Mouse (Mus musculus): ENCODE data around the gene Prpf38b. TPM values are rescaled to one million over a fixed set of nuclear protein-coding genes. Genes with fewer than 3 reads are reported as not detected.

Gene Prpf38b
- polyA plus RNA-seq, 1 experiment from 2014 or later = 46.3 TPM

- H3K9ac ChIP-seq (replicated peaks; ENCODE audit: low read depth, low read length) = peak overlapping the region; percentile 84
- ATAC-seq (ENCODE audit: low read depth) = peak; percentile 85
- H3K4me1 ChIP-seq (ENCODE audit: control insufficient read depth, insufficient read depth, low read length) = peaks cover 20% of the 10 kb centered on the region
- peaks cover 12% of the 10 kb centered on the region for H3K36me3 ChIP-seq (ENCODE audit: control insufficient read depth, insufficient read depth, low read length)
- no peaks in the 10 kb centered on the region for H3K9me3 ChIP-seq (ENCODE audit: control insufficient read depth, low read length)
- under 1% methylated on average over 37 of the region's 44 CpGs for WGBS
- H3K27me3 ChIP-seq (ENCODE audit: control insufficient read depth, insufficient read depth, low read length) = no peaks in the 10 kb centered on the region
- peak overlapping the region; percentile 89 for H3K4me3 ChIP-seq (ENCODE audit: low read depth, low read length)
- peak overlapping the region; percentile 95 for H3K27ac ChIP-seq (ENCODE audit: low read depth, low read length)
- H3K4me2 ChIP-seq (ENCODE audit: low read depth, low read length) = peak overlapping the region; percentile 99
These were observed 413 bp downstream of the Prpf38b start for GRCm38 (mm10) chr3:108911081-108911547.

GRCm38 (mm10) chr3:108910303-108911080, 1.0 kb downstream of the Prpf38b start:
- under 1% methylated on average over 32 of the region's 32 CpGs for WGBS
- H3K27ac ChIP-seq (ENCODE audit: low read depth, low read length) = peak overlapping the region; percentile 95
- H3K4me3 ChIP-seq (ENCODE audit: low read depth, low read length) = peak overlapping the region; percentile 89
- H3K4me1 ChIP-seq (ENCODE audit: control insufficient read depth, insufficient read depth, low read length) = peaks cover 20% of the 10 kb centered on the region
- H3K27me3 ChIP-seq (ENCODE audit: control insufficient read depth, insufficient read depth, low read length) = no peaks in the 10 kb centered on the region
- H3K36me3 ChIP-seq (ENCODE audit: control insufficient read depth, insufficient read depth, low read length) = peaks cover 18% of the 10 kb centered on the region
- no peaks in the 10 kb centered on the region for H3K9me3 ChIP-seq (ENCODE audit: control insufficient read depth, low read length)
- H3K4me2 ChIP-seq (ENCODE audit: low read depth, low read length) = peak overlapping the region; percentile 99
- no peak for ATAC-seq (ENCODE audit: low read depth)
- peak overlapping the region; percentile 84 for H3K9ac ChIP-seq (replicated peaks; ENCODE audit: low read depth, low read length)

DNA sequence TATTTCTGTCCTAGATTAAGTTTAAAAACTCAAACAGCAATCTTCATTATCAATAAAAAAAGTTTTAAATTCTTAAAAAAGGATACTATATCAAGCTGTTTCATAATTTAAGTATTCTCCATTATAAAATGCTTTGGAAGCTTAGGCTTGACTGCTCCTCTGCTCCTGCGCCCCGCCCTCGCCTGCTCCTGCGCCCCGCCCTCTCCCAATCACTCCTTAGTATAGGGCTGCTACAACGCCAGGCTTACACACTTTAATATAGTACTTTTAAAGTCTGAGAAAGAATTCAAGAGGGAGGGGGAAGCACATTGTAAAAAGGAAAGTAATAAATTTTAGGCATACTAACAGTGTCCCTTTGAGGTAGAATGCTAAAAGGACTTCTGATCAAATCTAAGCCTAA, 8.6 kb downstream of the Prpf38b start:
- H3K9me3 ChIP-seq (ENCODE audit: control insufficient read depth, low read length) = no peaks in the 10 kb centered on the region
- H3K9ac ChIP-seq (replicated peaks; ENCODE audit: low read depth, low read length) = no peak overlapping the region
- no peak overlapping the region for H3K4me3 ChIP-seq (ENCODE audit: low read depth, low read length)
- 95% methylated on average over 6 of the region's 6 CpGs for WGBS
- no peaks in the 10 kb centered on the region for H3K27me3 ChIP-seq (ENCODE audit: control insufficient read depth, insufficient read depth, low read length)
- no peak overlapping the region for H3K27ac ChIP-seq (ENCODE audit: low read depth, low read length)
- no peaks in the 10 kb centered on the region for H3K4me1 ChIP-seq (ENCODE audit: control insufficient read depth, insufficient read depth, low read length)
- ATAC-seq (ENCODE audit: low read depth) = no peak
- H3K4me2 ChIP-seq (ENCODE audit: low read depth, low read length) = no peak overlapping the region
- peaks cover 50% of the 10 kb centered on the region for H3K36me3 ChIP-seq (ENCODE audit: control insufficient read depth, insufficient read depth, low read length)

- no peak for ATAC-seq (ENCODE audit: low read depth)
- Histone ChIP-seq H3K27me3 (ENCODE audit: control insufficient read depth, insufficient read depth, low read length) (no peaks in the 10 kb centered on the region), H3K36me3 (ENCODE audit: control insufficient read depth, insufficient read depth, low read length) (peaks cover 47% of the 10 kb centered on the region), H3K4me3 (ENCODE audit: low read depth, low read length) (no peak overlapping the region), H3K4me1 (ENCODE audit: control insufficient read depth, insufficient read depth, low read length) (no peaks in the 10 kb centered on the region), H3K27ac (ENCODE audit: low read depth, low read length) (no peak overlapping the region), H3K9ac (replicated peaks; ENCODE audit: low read depth, low read length) (no peak overlapping the region), H3K4me2 (ENCODE audit: low read depth, low read length) (no peak overlapping the region), H3K9me3 (ENCODE audit: control insufficient read depth, low read length) (no peaks in the 10 kb centered on the region)
- WGBS = 57% methylated on average over 2 of the region's 2 CpGs
These were observed 9.5 kb downstream of the Prpf38b start for GRCm38 (mm10) chr3:108902038-108902437.

DNA sequence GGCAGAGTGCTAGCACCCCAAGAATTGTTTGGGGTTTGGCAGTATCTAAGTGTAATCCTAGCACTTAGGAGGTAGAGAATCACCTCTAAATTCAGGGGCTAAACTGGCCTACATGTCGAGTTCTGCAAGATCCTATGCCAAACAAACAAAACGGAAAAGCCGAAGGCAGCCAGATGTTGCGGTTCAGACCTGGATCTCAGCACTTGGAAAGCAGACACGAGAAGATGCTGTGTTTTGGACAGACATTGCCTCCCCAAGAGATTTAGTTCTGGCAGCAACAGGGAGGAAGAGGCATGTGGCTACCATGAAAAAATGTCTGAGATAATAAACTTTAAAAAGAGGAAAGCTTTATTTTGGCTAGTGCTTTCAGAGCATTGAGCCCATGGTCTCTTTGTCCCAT, 10.8 kb downstream of the Prpf38b start:
- Histone ChIP-seq H3K9me3 (ENCODE audit: control insufficient read depth, low read length) (no peaks in the 10 kb centered on the region), H3K27me3 (ENCODE audit: control insufficient read depth, insufficient read depth, low read length) (no peaks in the 10 kb centered on the region), H3K4me2 (ENCODE audit: low read depth, low read length) (no peak overlapping the region), H3K4me1 (ENCODE audit: control insufficient read depth, insufficient read depth, low read length) (no peaks in the 10 kb centered on the region), H3K36me3 (ENCODE audit: control insufficient read depth, insufficient read depth, low read length) (peaks cover 34% of the 10 kb centered on the region), H3K9ac (replicated peaks; ENCODE audit: low read depth, low read length) (no peak overlapping the region), H3K4me3 (ENCODE audit: low read depth, low read length) (no peak overlapping the region), H3K27ac (ENCODE audit: low read depth, low read length) (no peak overlapping the region)
- WGBS = 81% methylated on average over 5 of the region's 5 CpGs
- ATAC-seq (ENCODE audit: low read depth) = no peak

- Histone ChIP-seq H3K36me3 (ENCODE audit: control insufficient read depth, insufficient read depth, low read length) (peaks cover 31% of the 10 kb centered on the region), H3K4me3 (ENCODE audit: low read depth, low read length) (no peak overlapping the region), H3K9ac (replicated peaks; ENCODE audit: low read depth, low read length) (no peak overlapping the region), H3K9me3 (ENCODE audit: control insufficient read depth, low read length) (no peaks in the 10 kb centered on the region), H3K4me2 (ENCODE audit: low read depth, low read length) (no peak overlapping the region), H3K27ac (ENCODE audit: low read depth, low read length) (no peak overlapping the region), H3K27me3 (ENCODE audit: control insufficient read depth, insufficient read depth, low read length) (no peaks in the 10 kb centered on the region), H3K4me1 (ENCODE audit: control insufficient read depth, insufficient read depth, low read length) (no peaks in the 10 kb centered on the region)
- ATAC-seq (ENCODE audit: low read depth) = no peak
- 89% methylated on average over 3 of the region's 3 CpGs for WGBS
These were observed 11.4 kb downstream of the Prpf38b start for GRCm38 (mm10) chr3:108900147-108900546.

DNA sequence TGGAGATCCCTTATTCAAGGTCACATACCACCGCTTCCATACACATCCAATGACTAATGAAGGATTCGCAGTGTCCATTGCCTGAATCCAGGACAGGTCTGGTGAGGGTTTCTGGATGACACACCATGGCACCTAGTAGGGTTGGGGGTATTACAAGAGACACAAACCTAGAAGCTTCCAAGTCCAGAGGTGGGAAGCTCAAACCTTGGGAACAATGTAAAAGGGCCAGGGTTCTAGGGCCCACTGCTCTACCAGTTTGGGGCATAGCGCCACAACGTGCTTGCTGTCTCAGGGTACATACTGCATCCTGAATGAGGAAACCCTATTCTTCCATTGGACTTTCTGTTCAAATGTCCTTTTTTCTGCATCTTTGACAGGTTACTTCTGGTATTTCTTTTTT, 12.9 kb downstream of the Prpf38b start:
- 93% methylated on average over 4 of the region's 4 CpGs for WGBS
- no peak overlapping the region for H3K4me3 ChIP-seq (ENCODE audit: low read depth, low read length)
- no peak overlapping the region for H3K9ac ChIP-seq (replicated peaks; ENCODE audit: low read depth, low read length)
- H3K27ac ChIP-seq (ENCODE audit: low read depth, low read length) = no peak overlapping the region
- H3K27me3 ChIP-seq (ENCODE audit: control insufficient read depth, insufficient read depth, low read length) = no peaks in the 10 kb centered on the region
- H3K4me2 ChIP-seq (ENCODE audit: low read depth, low read length) = no peak overlapping the region
- H3K36me3 ChIP-seq (ENCODE audit: control insufficient read depth, insufficient read depth, low read length) = peaks cover 17% of the 10 kb centered on the region; the same call in 1 of the 2 replicates
- H3K9me3 ChIP-seq (ENCODE audit: control insufficient read depth, low read length) = no peaks in the 10 kb centered on the region
- no peak for ATAC-seq (ENCODE audit: low read depth)
- H3K4me1 ChIP-seq (ENCODE audit: control insufficient read depth, insufficient read depth, low read length) = no peaks in the 10 kb centered on the region

- no peak for ATAC-seq (ENCODE audit: low read depth)
- no peaks in the 10 kb centered on the region for H3K9me3 ChIP-seq (ENCODE audit: control insufficient read depth, low read length)
- no peak overlapping the region for H3K4me3 ChIP-seq (ENCODE audit: low read depth, low read length)
- 68% methylated on average over 4 of the region's 4 CpGs for WGBS
- no peaks in the 10 kb centered on the region for H3K4me1 ChIP-seq (ENCODE audit: control insufficient read depth, insufficient read depth, low read length)
- H3K4me2 ChIP-seq (ENCODE audit: low read depth, low read length) = no peak overlapping the region
- H3K27ac ChIP-seq (ENCODE audit: low read depth, low read length) = no peak overlapping the region
- H3K36me3 ChIP-seq (ENCODE audit: control insufficient read depth, insufficient read depth, low read length) = no peaks in the 10 kb centered on the region
- no peak overlapping the region for H3K9ac ChIP-seq (replicated peaks; ENCODE audit: low read depth, low read length)
- no peaks in the 10 kb centered on the region for H3K27me3 ChIP-seq (ENCODE audit: control insufficient read depth, insufficient read depth, low read length)
These were observed 18.6 kb downstream of the Prpf38b start for GRCm38 (mm10) chr3:108892914-108893313.

- no peak overlapping the region for H3K4me2 ChIP-seq (ENCODE audit: low read depth, low read length)
- WGBS = 88% methylated on average over 1 of the region's 1 CpGs
- no peak for ATAC-seq (ENCODE audit: low read depth)
These were observed 19.4 kb downstream of the Prpf38b start for GRCm38 (mm10) chr3:108892080-108892479.

More at GRCm38 (mm10) chr3:108892080-108892479, 19.4 kb downstream of the Prpf38b start:
- H3K4me3 ChIP-seq (ENCODE audit: low read depth, low read length) = no peak overlapping the region
- no peaks in the 10 kb centered on the region for H3K9me3 ChIP-seq (ENCODE audit: control insufficient read depth, low read length)
- no peaks in the 10 kb centered on the region for H3K36me3 ChIP-seq (ENCODE audit: control insufficient read depth, insufficient read depth, low read length)
- H3K27ac ChIP-seq (ENCODE audit: low read depth, low read length) = no peak overlapping the region
- no peaks in the 10 kb centered on the region for H3K4me1 ChIP-seq (ENCODE audit: control insufficient read depth, insufficient read depth, low read length)
- H3K27me3 ChIP-seq (ENCODE audit: control insufficient read depth, insufficient read depth, low read length) = no peaks in the 10 kb centered on the region
- H3K9ac ChIP-seq (replicated peaks; ENCODE audit: low read depth, low read length) = no peak overlapping the region

All from neural tube, embryonic 14.5 days (tissue).